Mouse (Mus musculus) ES-Bruce4 (cell line): ENCODE data around the gene Iqce. TPM values are rescaled to one million over a fixed set of nuclear protein-coding genes. Genes with fewer than 3 reads are reported as not detected.

Experiments
- H3K27ac ChIP-seq: 2 replicates; pipeline ENCODE4 v1.5.1; 2012; ENCODE audit warnings: low read length, inconsistent platforms; ENCODE audit not compliant: insufficient read depth
- H3K27me3 ChIP-seq: 2 replicates; pipeline ENCODE4 v1.6.1; 2012; ENCODE audit warnings: mild to moderate bottlenecking, low read length, inconsistent platforms; ENCODE audit not compliant: control insufficient read depth, poor library complexity, insufficient read depth, severe bottlenecking
- H3K36me3 ChIP-seq: 2 replicates; pipeline ENCODE4 v1.6.1; 2012; ENCODE audit warnings: inconsistent platforms, mild to moderate bottlenecking, low read length, moderate library complexity; ENCODE audit not compliant: control insufficient read depth, poor library complexity, insufficient read depth, severe bottlenecking
- H3K4me1 ChIP-seq: one replicate; pipeline ENCODE4 v1.8.1; 2011; ENCODE audit warnings: low read length; ENCODE audit not compliant: control insufficient read depth, insufficient read depth
- H3K4me3 ChIP-seq: 2 replicates; pipeline ENCODE4 v1.5.1; 2011; ENCODE audit warnings: low read depth, mild to moderate bottlenecking, low read length
- H3K9ac ChIP-seq: 2 replicates; pipeline ENCODE4 v1.6.1; 2012; ENCODE audit warnings: low read depth, mild to moderate bottlenecking, inconsistent platforms; ENCODE audit not compliant: poor library complexity, severe bottlenecking
- H3K9me3 ChIP-seq: replicated peaks from 2 replicates; pipeline ENCODE4 v1.6.1; 2012; ENCODE audit warnings: mild to moderate bottlenecking, low read length, inconsistent platforms; ENCODE audit not compliant: control insufficient read depth, poor library complexity, insufficient read depth, severe bottlenecking
- CTCF ChIP-seq: IDR thresholded peaks from one replicate; pipeline ENCODE4 v1.8.1; 2011; ENCODE audit warnings: low read depth, low read length
- EP300 ChIP-seq: IDR thresholded peaks from 2 replicates; pipeline ENCODE4 v1.6.1; 2011; ENCODE audit warnings: low read depth, low read length; ENCODE audit not compliant: insufficient read depth
- POLR2A ChIP-seq: IDR thresholded peaks from one replicate; pipeline ENCODE4 v1.8.1; 2011; ENCODE audit warnings: low read length; ENCODE audit not compliant: insufficient read depth
- polyA plus RNA-seq: library from polyadenylated mRNA; stranded (reverse); fragments of >200 nt; gene quantifications from 2 replicates; pipeline ENCODE4 v1.2.4, GENCODE M21; 2011; ENCODE audit warnings: low read depth; ENCODE audit not compliant: missing spikeins, insufficient read depth, insufficient read length

The Iqce gene
- polyA plus RNA-seq, 1 experiment = 11.0 TPM

GRCm38 (mm10) chr5:140661875-140662643 lies 40.1 kb downstream of the Iqce start:
- Histone ChIP-seq H3K36me3 (no peaks in the 10 kb centered on the region), H3K9me3 (no peaks in the 10 kb centered on the region), H3K4me3 (0 out of 2 replicates have a peak overlapping the region, but pooled peaks have one; percentile 0), H3K27ac (no peak overlapping the region), H3K27me3 (no peaks in the 10 kb centered on the region), H3K9ac (no peak overlapping the region), H3K4me1 (no peaks in the 10 kb centered on the region)
- no peak for TF ChIP-seq EP300
- no peak for TF ChIP-seq CTCF
- TF ChIP-seq POLR2A = no peak

DNA sequence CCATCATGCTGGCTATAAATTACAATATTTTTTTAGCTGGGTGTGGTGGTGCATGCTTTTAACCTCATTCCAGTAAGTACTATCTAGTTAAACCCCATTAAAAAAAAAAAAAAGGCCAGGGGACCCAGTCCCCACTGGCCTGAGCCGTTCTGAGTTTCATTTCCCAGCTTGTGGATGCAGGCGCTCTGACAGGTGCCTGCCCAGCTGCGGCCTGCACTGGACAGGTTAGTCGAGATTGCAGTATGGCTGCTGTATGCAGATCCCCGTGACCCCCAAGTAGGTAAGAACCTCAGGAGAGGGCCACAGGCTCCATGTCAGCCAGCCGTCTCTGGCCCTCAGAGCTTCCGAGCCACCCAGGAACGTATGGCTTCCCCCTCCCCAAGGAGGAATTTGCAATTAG lies 40.8 kb downstream of the Iqce start:
- Histone ChIP-seq H3K9ac (no peak overlapping the region), H3K27me3 (no peaks in the 10 kb centered on the region)
- TF ChIP-seq CTCF (no peak), EP300 (no peak), POLR2A (no peak)

GRCm38 (mm10) chr5:140660398-140660797 lies 41.8 kb downstream of the Iqce start:
- no peak overlapping the region for H3K4me3 ChIP-seq
- H3K9ac ChIP-seq = no peak overlapping the region
- no peak for TF ChIP-seq POLR2A
- no peak for TF ChIP-seq CTCF
- no peak for TF ChIP-seq EP300
- no peaks in the 10 kb centered on the region for H3K4me1 ChIP-seq
- H3K27me3 ChIP-seq = no peaks in the 10 kb centered on the region
- H3K27ac ChIP-seq = no peak overlapping the region
- no peaks in the 10 kb centered on the region for H3K9me3 ChIP-seq
- H3K36me3 ChIP-seq = no peaks in the 10 kb centered on the region

More for the DNA sequence above, 40.8 kb downstream of the Iqce start:
- Histone ChIP-seq H3K4me3 (no peak overlapping the region), H3K9me3 (no peaks in the 10 kb centered on the region), H3K27ac (no peak overlapping the region), H3K4me1 (no peaks in the 10 kb centered on the region), H3K36me3 (no peaks in the 10 kb centered on the region)

DNA sequence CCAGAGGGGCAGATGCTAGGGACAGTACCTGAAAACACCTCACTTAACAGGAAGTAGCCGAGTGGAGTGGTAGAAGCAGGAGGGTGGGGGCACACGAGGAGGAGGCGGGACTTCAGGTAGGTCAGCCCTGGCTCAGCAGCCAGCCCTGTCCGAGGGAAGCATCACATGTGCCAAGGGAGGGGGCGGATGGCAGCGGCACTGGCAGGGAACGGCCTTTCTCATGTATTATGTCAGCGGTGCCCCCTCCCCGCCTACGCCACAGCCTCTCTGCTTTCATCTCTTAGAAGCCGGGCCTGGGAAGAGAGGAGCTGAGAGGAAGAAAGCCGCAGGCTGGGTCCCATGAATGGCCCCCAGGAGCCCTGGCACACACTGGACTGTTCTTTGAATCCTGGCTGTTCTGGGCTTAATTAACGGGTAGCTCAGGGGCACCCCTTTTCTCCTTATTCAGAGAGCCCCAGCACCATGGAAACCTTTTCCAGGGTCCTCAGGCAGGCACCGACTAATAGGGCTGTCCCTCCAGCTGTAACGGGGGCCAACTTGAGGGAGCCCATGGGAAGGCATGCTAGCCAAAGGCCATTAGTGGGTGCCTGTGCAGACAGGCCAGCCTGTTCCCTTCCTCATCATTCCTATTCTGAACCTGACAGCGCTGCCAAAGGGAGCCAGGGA lies 42.4 kb downstream of the Iqce start:
- Histone ChIP-seq H3K36me3 (no peaks in the 10 kb centered on the region), H3K9ac (no peak overlapping the region; the same call in 1 of the 2 replicates), H3K4me3 (no peak overlapping the region), H3K9me3 (no peaks in the 10 kb centered on the region), H3K27me3 (no peaks in the 10 kb centered on the region), H3K27ac (no peak overlapping the region), H3K4me1 (no peaks in the 10 kb centered on the region)
- TF ChIP-seq EP300 = no peak
- TF ChIP-seq POLR2A = no peak

DNA sequence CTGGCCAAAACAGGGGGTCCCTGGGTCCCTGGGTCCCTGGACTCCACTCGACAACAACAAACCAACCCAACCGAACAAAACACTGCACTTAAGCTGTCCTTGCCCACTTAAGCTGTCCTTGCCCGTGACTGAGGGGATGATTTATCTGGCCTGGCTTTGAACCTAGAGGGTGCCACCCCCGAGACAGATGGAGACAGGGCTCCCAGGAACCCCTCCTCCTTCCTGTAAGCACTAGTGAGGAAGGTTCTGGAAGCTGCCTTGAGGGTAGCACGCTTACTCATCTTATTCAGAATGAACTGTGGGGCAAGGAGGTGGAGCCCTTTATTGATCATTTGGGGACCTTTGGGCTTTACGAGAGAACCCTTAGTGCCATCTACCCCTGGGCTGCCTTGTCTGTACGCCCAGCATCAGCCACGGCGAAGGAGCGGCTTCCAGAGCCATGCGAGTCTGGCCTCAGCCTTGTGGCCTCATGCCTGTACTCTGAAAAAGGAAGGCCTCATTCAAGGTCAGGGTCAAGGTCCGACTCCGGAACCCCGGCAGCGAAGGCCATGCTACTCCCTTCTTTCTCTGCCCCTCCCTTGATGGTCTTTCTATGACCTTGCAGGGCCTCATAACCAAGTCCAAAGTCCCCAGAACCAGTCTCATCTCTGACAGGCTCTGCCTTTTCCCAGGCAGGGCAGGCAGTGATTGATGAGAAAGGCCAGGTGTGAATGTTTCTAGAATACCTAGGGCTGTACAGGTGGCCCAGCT lies 47.9 kb downstream of the Iqce start:
- H3K27ac ChIP-seq = no peak overlapping the region

More for the DNA sequence above, 47.9 kb downstream of the Iqce start:
- TF ChIP-seq CTCF (no peak), POLR2A (no peak), EP300 (no peak)
- H3K27me3 ChIP-seq = no peaks in the 10 kb centered on the region
- no peak overlapping the region for H3K9ac ChIP-seq
- H3K36me3 ChIP-seq = no peaks in the 10 kb centered on the region
- H3K9me3 ChIP-seq = no peaks in the 10 kb centered on the region
- H3K4me1 ChIP-seq = peaks cover 2% of the 10 kb centered on the region
- no peak overlapping the region for H3K4me3 ChIP-seq
